Mouse (Mus musculus): ENCODE data around the gene Gm48552.

Gm48552 gene

GRCm38 (mm10) chr10:81362336-81362949 lies 26.4 kb upstream of the Gm48552 start:
- DNase-seq (ENCODE audit: low spot score in 2 of 2): no peak

- no peak for DNase-seq (ENCODE audit: low spot score in 2 of 2)
Measured at GRCm38 (mm10) chr10:81363436-81364346, 25.1 kb upstream of the Gm48552 start.

GRCm38 (mm10) chr10:81364666-81365065 lies 24.1 kb upstream of the Gm48552 start:
- no peak for DNase-seq (ENCODE audit: low spot score in 2 of 2)

GRCm38 (mm10) chr10:81365073-81365472 lies 23.7 kb upstream of the Gm48552 start:
- DNase-seq (ENCODE audit: low spot score in 2 of 2): no peak

GRCm38 (mm10) chr10:81365672-81366476 lies 22.9 kb upstream of the Gm48552 start, which contains the start of gene 4930404N11Rik:
Gene 4930404N11Rik, minus strand, starts transcription at chr10:81365816.
- DNase-seq (ENCODE audit: low spot score in 2 of 2): no peak

GRCm38 (mm10) chr10:81366477-81367206 lies 22.2 kb upstream of the Gm48552 start:
- DNase-seq (ENCODE audit: low spot score in 2 of 2): no peak

GRCm38 (mm10) chr10:81367207-81367495 lies 21.7 kb upstream of the Gm48552 start:
- DNase-seq (ENCODE audit: low spot score in 2 of 2): no peak

- DNase-seq (ENCODE audit: low spot score in 2 of 2): no peak
Measured at GRCm38 (mm10) chr10:81375322-81375721, 13.5 kb upstream of the Gm48552 start.

- DNase-seq (ENCODE audit: low spot score in 2 of 2): no peak
Measured at GRCm38 (mm10) chr10:81376561-81377361, 12.0 kb upstream of the Gm48552 start.

- DNase-seq (ENCODE audit: low spot score in 2 of 2): no peak
Measured at GRCm38 (mm10) chr10:81377362-81377664, 11.5 kb upstream of the Gm48552 start.

- DNase-seq (ENCODE audit: low spot score in 2 of 2): no peak
Measured at GRCm38 (mm10) chr10:81377793-81378552, 10.8 kb upstream of the Gm48552 start, which contains the start of gene Fzr1. Gene Fzr1, minus strand, starts transcription at chr10:81378516.

- DNase-seq (ENCODE audit: low spot score in 2 of 2): peak; percentile 100
Measured at GRCm38 (mm10) chr10:81378553-81379182, 10.1 kb upstream of the Gm48552 start.

- no peak for DNase-seq (ENCODE audit: low spot score in 2 of 2)
Measured at GRCm38 (mm10) chr10:81379183-81379553, 9.6 kb upstream of the Gm48552 start.

GRCm38 (mm10) chr10:81379809-81380378 lies 8.9 kb upstream of the Gm48552 start:
- DNase-seq (ENCODE audit: low spot score in 2 of 2): no peak

- DNase-seq (ENCODE audit: low spot score in 2 of 2): no peak
Measured at GRCm38 (mm10) chr10:81382039-81382438, 6.8 kb upstream of the Gm48552 start.

GRCm38 (mm10) chr10:81383802-81384604 lies 4.8 kb upstream of the Gm48552 start, which contains the start of the genes Dohh and Gm48551:
Gene Dohh, plus strand, starts transcription at chr10:81384428.
Gene Gm48551, plus strand, starts transcription at chr10:81384466.
- peak; percentile 98 to 99 for DNase-seq (ENCODE audit: low spot score in 2 of 2)

- no peak for DNase-seq (ENCODE audit: low spot score in 2 of 2)
Measured at GRCm38 (mm10) chr10:81384605-81384982, 4.2 kb upstream of the Gm48552 start.

- no peak for DNase-seq (ENCODE audit: low spot score in 2 of 2)
Measured at GRCm38 (mm10) chr10:81385603-81386306, 3.0 kb upstream of the Gm48552 start.

All from frontal cortex, postnatal 14 days (tissue).